Mouse (Mus musculus) midbrain, embryonic 13.5 days (tissue): ENCODE results near the gene Mog. TPM values are rescaled to one million over a fixed set of nuclear protein-coding genes. Genes with fewer than 3 reads are reported as not detected.
"Not testable (repeated sequence)": the region's sequence is repeated elsewhere in the genome, so short reads cannot be mapped to it uniquely, and the experiment has no call there.

ENCODE experiments used
- ATAC-seq: fragments of 200-750 bp; cut with Nextera tagmentation; 2 replicates; pipeline ENCODE4 v1.8.0; 2017; ENCODE audit warnings: mild to moderate bottlenecking, moderate TSS enrichment, moderate library complexity
- H3K27ac ChIP-seq: fragments of 300-500 bp; sonication (generic); 2 replicates; pipeline ENCODE4 v1.5.1; 2015; ENCODE audit warnings: inconsistent platforms, mild to moderate bottlenecking, moderate library complexity
- H3K27me3 ChIP-seq: fragments of 300-500 bp; sonication (generic); 2 replicates; pipeline ENCODE4 v1.6.1; 2015; ENCODE audit warnings: mild to moderate bottlenecking, inconsistent platforms
- H3K36me3 ChIP-seq: fragments of 300-500 bp; sonication (generic); 2 replicates; pipeline ENCODE4 v1.6.1; 2015; ENCODE audit warnings: mild to moderate bottlenecking, inconsistent platforms
- H3K4me1 ChIP-seq: fragments of 300-500 bp; sonication (generic); replicated peaks from 2 replicates; pipeline ENCODE4 v1.6.1; 2015; ENCODE audit warnings: inconsistent platforms
- H3K4me2 ChIP-seq: fragments of 300-500 bp; sonication (generic); replicated peaks from 2 replicates; pipeline ENCODE4 v1.6.1; 2015; ENCODE audit warnings: moderate library complexity, mild to moderate bottlenecking, inconsistent platforms
- H3K4me3 ChIP-seq: fragments of 300-500 bp; sonication (generic); replicated peaks from 2 replicates; pipeline ENCODE4 v1.5.1; 2015; ENCODE audit warnings: mild to moderate bottlenecking, inconsistent platforms
- H3K9ac ChIP-seq: fragments of 300-500 bp; sonication (generic); replicated peaks from 2 replicates; pipeline ENCODE4 v1.6.1; 2015; ENCODE audit warnings: mild to moderate bottlenecking, inconsistent platforms
- H3K9me3 ChIP-seq: fragments of 300-500 bp; sonication (generic); 2 replicates; pipeline ENCODE4 v1.6.1; 2016; ENCODE audit warnings: mild to moderate bottlenecking, inconsistent platforms
- WGBS: fragments of 180-500 bp; shearing (Covaris S2); methylation state at CpG from one replicate; pipeline ENCODE4 v1.1.7; 2015; 5-methylcytosine and 5-hydroxymethylcytosine counted together
- polyA plus RNA-seq: library from polyadenylated mRNA; unstranded; fragments of >200 nt; fragmentation: Nextera tagmentation; extraction: Ambion mirVana; gene quantifications from 2 replicates; pipeline ENCODE4 v1.2.1, GENCODE M21; 2015

The Mog gene
- polyA plus RNA-seq, 1 experiment from 2014 or later: 1.6 TPM

DNA sequence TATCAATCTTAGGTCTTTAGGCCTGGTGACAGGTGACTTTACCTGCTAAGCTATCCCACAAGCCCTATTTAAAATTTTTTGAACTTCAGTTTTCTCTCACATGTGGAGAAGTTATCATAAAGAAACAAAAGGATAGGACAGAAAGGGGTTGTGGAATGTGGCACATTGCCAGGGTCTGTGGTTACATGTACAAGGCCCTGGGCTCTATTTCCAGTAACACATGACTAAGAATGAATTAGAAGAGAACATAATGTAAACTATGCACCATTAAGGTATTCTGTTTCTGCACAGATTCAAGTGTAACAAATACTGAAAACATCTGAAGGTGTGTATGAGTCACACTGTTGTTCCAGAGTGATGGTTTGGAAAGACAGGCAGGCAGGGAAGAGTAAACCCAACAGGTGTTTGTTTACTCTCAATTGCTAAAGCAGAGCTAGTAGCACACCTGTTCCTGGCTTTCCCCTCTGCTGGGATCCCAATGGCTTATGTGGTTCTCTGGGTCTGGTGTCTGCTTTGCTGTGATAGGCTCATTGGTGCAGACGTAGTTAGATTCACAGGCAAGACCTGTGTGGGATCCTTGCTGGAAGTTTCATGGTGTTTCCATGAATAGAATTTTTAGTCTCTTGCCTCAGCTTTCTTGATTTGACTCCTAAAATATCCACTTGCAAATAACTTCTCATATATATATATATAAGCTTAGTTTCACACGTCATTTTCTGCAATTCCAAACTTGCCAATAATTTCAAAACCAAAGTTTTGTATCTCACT, 16.1 kb upstream of the Mog start:
- H3K27me3 ChIP-seq: no peaks in the 10 kb centered on the region
- no peaks in the 10 kb centered on the region for H3K9me3 ChIP-seq
- H3K4me3 ChIP-seq: no peak overlapping the region
- 82% methylated on average over 2 of the region's 2 CpGs for WGBS
- no peaks in the 10 kb centered on the region for H3K4me1 ChIP-seq
- no peak overlapping the region for H3K27ac ChIP-seq
- H3K4me2 ChIP-seq: no peak overlapping the region
- no peak for ATAC-seq
- H3K36me3 ChIP-seq: no peaks in the 10 kb centered on the region
- no peak overlapping the region for H3K9ac ChIP-seq

DNA sequence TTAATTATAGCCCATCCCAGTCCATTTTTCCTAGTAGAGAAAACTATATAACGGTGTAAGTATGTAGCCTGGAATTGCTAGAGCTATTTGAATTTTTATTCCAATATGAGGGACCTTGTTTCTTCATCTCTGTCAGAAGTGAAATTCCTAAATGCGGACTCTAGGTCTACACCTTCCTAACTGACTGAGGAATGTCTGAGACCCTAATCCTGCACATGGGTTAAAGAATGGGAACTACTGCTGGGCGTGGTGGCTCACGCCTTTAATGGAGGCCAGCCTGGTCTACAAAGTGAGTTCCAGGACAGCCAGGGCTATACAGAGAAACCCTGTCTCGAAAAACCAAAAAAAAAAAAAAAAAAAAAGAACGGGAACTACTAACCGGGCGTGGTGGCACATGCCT, 6.0 kb upstream of the Mog start:
- 64% methylated on average over 8 of the region's 8 CpGs for WGBS
- peak; percentile 34 for ATAC-seq
- H3K4me3 ChIP-seq: peak overlapping the region; percentile 38

DNA sequence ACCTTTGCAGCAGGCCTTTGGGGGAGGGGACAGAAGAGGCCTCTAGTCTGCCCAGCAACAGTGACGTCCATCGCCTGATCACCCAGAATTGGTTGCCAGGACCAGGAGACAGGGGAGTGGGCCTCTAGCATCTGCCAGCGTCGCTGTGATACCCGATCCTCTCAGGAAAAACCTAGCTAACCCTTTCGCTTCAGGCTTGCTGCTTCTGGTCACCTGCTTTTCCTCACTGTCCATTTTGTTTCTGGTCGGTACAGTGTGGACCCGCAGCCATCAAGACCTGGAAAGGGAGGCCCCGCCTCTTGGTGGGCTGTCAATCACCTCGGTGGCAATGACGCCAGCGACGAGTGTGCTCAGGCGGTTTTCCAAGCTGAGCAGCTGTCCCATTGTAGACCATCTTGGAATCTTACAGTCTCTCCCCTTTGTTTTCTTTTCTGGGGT, 5.5 kb upstream of the Mog start:
- no peaks in the 10 kb centered on the region for H3K36me3 ChIP-seq
- H3K27ac ChIP-seq: peak overlapping the region; percentile 98
- peaks cover 4% of the 10 kb centered on the region for H3K4me1 ChIP-seq
- H3K9ac ChIP-seq: peak overlapping the region; percentile 64
- H3K4me2 ChIP-seq: peak overlapping the region; percentile 56
- no peaks in the 10 kb centered on the region for H3K9me3 ChIP-seq
- ATAC-seq: peak; percentile 99
- H3K27me3 ChIP-seq: no peaks in the 10 kb centered on the region
- WGBS: 0% methylated on average over 14 of the region's 14 CpGs
- peak overlapping the region; percentile 38 for H3K4me3 ChIP-seq

More for the DNA sequence above, 6.0 kb upstream of the Mog start:
- Histone ChIP-seq H3K36me3 (no peaks in the 10 kb centered on the region), H3K27me3 (no peaks in the 10 kb centered on the region), H3K27ac (peak overlapping the region; percentile 98), H3K4me2 (peak overlapping the region; percentile 56), H3K4me1 (peaks cover 4% of the 10 kb centered on the region), H3K9me3 (no peaks in the 10 kb centered on the region), H3K9ac (peak overlapping the region; percentile 64)

DNA sequence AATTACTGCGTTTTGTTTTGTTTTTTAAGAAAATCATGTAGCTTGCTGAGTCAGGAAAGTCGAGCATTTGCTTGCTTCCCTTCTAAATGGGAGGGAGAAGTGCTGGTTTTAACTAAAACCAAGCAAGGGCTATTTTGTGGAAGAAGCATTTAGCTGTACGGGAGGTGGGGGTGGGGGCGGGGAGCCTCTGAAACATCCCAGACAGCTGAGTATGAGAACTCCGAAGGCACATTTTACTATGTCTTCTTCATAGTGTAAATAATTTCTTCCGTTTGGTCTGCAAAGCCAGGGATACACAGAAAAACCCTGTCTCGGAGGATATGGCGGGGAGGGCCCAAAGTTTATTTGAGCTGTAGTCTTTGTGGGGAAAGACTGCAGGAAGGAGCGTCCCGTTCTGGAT, 5.0 kb upstream of the Mog start:
- ATAC-seq: no peak

DNA sequence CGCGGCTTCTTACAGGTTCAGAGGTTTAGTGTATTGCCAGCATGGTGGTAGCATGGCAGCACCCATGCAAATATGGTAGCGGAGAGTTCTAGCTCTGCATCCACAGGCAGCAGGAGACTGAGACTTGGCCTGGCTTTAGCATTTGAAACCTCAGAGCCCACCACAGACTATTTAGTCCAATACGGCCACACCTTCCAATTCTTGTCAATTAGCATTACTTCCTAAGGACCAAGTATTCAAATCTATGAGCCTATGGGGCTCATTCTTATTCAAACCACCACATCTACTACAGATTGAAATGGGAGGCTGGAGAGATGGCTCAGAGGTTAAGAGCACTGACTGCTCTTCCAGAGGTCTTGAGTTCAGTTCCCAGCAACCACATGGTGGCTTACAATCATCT, 4.3 kb upstream of the Mog start:
- Histone ChIP-seq H3K9me3 (no peaks in the 10 kb centered on the region), H3K27ac (peak overlapping the region; percentile 98), H3K4me1 (peaks cover 4% of the 10 kb centered on the region), H3K4me2 (no peak overlapping the region), H3K27me3 (no peaks in the 10 kb centered on the region), H3K36me3 (no peaks in the 10 kb centered on the region), H3K4me3 (no peak overlapping the region), H3K9ac (no peak overlapping the region)
- no peak for ATAC-seq
- WGBS: 92% methylated on average over 4 of the region's 4 CpGs

More for the DNA sequence above, 5.0 kb upstream of the Mog start:
- WGBS: 3% methylated on average over 10 of the region's 10 CpGs
- Histone ChIP-seq H3K9me3 (no peaks in the 10 kb centered on the region), H3K4me2 (peak overlapping the region; percentile 56), H3K4me3 (peak overlapping the region; percentile 38), H3K4me1 (peaks cover 4% of the 10 kb centered on the region), H3K36me3 (no peaks in the 10 kb centered on the region), H3K27ac (peak overlapping the region; percentile 98), H3K27me3 (no peaks in the 10 kb centered on the region), H3K9ac (peak overlapping the region; percentile 64)

DNA sequence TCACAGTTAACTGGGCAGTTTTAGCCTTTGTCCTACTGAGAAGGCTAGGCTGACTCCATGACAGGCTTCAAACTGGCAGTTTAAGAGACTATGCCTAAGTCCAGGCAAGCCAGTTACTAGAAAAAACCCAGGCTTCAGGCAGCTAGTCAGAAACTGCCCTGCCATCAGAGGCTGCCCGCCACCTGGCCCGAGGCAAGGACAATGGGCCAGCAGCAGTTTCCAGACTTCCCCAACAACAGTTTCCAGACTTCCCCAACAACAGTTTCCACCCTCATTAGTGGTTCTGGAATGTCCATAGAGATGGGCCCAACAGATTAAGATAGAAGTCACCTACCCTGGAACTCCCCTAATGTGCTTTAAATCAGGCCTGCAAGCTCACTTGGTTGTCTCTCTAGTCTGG, 3.2 kb upstream of the Mog start:
- WGBS: 56% methylated on average over 2 of the region's 2 CpGs
- Histone ChIP-seq H3K4me3 (no peak overlapping the region), H3K4me1 (peaks cover 4% of the 10 kb centered on the region), H3K9me3 (no peaks in the 10 kb centered on the region), H3K9ac (no peak overlapping the region), H3K4me2 (no peak overlapping the region), H3K36me3 (no peaks in the 10 kb centered on the region), H3K27ac (no peak overlapping the region), H3K27me3 (no peaks in the 10 kb centered on the region)
- no peak for ATAC-seq

DNA sequence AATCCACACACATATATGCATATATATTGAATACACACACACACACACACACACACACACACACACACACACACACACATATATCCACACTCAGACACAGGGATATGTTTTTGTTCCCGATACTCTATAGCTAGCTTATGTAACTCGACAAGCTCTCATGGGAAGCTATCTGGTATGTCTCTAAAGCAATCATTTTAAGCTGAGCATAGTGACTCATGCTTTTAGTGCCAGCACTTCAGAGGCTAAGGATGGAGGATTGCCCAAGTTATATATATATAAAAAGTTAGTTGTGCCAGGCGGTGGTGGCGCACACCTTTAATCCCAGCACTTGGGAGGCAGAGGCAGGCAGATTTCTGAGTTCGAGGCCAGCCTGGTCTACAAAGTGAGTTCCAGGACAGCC, 4.0 kb downstream of the Mog start:
- 95% methylated on average over 5 of the region's 5 CpGs for WGBS
- H3K4me1 ChIP-seq, H3K4me3 ChIP-seq, H3K36me3 ChIP-seq, H3K9me3 ChIP-seq, ATAC-seq, H3K27ac ChIP-seq, H3K27me3 ChIP-seq, H3K4me2 ChIP-seq, H3K9ac ChIP-seq: not testable (repeated sequence)

DNA sequence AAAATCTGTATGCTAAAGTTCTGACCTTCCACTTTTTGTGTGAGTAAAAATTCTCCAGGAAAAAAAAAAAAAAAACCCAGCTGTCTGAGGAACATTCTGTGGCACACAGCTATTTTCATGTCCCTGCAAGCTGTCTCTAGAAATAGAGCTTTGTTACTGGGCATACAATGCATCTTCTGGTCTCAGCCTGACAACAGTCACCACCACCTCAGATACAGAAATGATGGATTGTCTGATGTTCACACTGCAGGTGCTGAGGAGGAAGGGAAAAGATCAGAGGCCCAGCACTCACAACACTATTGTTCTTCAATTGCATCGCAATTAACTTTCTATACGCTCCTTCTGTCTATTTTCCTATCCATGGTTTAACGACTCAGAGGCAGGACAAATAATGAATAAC, 4.9 kb downstream of the Mog start:
- Histone ChIP-seq H3K36me3 (no peaks in the 10 kb centered on the region; the same call in 1 of the 2 replicates), H3K27me3 (no peaks in the 10 kb centered on the region), H3K4me2 (no peak overlapping the region), H3K4me3 (no peak overlapping the region), H3K27ac (no peak overlapping the region), H3K9ac (no peak overlapping the region), H3K9me3 (no peaks in the 10 kb centered on the region), H3K4me1 (no peaks in the 10 kb centered on the region)
- no peak for ATAC-seq
- WGBS: 76% methylated on average over 3 of the region's 3 CpGs

DNA sequence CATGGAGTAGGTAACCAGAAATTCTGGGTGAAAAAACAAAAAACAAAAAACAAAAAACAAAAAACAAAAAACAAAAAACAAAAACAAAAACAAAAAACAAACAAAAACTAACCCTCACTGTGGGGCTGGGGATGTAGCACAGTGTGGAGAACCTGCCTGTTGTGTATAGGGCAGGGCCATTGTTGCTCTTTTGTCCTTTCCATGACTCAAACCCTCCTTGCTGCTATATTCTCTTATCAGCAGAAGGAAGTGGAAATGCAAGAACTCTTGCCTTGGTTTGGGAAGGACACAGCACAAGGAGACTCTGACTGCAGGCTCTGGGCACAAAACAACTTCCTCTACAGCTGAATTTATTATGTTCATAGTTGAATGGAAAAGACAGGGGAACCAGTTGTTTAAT, 6.9 kb downstream of the Mog start:
- Histone ChIP-seq H3K27me3 (no peaks in the 10 kb centered on the region), H3K27ac (no peak overlapping the region), H3K36me3 (peaks cover 10% of the 10 kb centered on the region), H3K9me3 (no peaks in the 10 kb centered on the region), H3K9ac (no peak overlapping the region), H3K4me1 (peaks cover 8% of the 10 kb centered on the region; the same call in 1 of the 2 replicates), H3K4me2 (no peak overlapping the region), H3K4me3 (no peak overlapping the region)
- no peak for ATAC-seq

DNA sequence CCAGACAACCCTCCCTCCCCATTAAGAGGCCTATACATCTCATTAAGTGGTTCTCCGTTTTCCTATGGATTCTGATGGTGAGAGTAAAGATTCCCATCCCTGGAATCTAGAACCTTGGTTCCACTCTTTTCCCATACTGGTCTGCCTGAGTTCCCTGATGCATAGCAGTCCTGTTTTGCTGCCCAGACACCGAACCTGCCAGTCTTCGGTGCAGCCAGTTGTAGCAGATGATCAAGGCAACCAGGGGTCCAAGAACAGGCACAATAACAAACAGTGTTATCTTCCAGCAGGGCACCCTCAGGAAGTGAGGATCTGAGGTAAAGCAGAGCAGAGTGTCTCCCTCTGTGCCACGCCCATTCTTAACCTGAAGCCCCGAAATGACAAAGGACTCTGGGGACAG, 11.1 kb downstream of the Mog start:
- ATAC-seq: no peak
- peaks cover 52% of the 10 kb centered on the region for H3K36me3 ChIP-seq

DNA sequence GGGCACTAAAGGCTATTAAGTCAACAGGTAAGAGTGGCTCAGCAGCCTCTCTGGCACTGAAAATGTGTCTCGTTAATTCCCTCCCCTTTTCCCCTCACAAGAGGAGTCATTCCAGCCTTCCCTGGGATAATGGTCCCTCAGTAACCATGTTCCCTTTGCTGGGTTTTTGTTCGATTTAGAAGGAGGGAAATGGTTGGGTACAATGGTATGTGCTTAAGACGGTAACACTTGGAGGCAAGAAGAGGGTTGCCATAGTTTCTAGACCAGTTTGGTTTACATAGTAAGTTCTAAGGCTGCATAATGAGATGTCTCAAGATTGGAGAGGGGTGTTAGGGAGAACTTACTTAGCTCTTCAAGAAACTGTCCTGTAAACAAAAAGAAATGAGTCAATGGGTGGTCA, 11.5 kb downstream of the Mog start:
- Histone ChIP-seq H3K27me3 (no peaks in the 10 kb centered on the region), H3K27ac (no peak overlapping the region), H3K9me3 (no peaks in the 10 kb centered on the region), H3K36me3 (peaks cover 56% of the 10 kb centered on the region), H3K9ac (no peak overlapping the region), H3K4me1 (peaks cover 13% of the 10 kb centered on the region; the same call in 1 of the 2 replicates), H3K4me3 (no peak overlapping the region), H3K4me2 (no peak overlapping the region)
- no peak for ATAC-seq
- 82% methylated on average over 3 of the region's 3 CpGs for WGBS

More for the DNA sequence above, 11.1 kb downstream of the Mog start:
- Histone ChIP-seq H3K4me2 (no peak overlapping the region), H3K4me1 (peaks cover 13% of the 10 kb centered on the region; the same call in 1 of the 2 replicates), H3K9ac (no peak overlapping the region), H3K9me3 (no peaks in the 10 kb centered on the region), H3K4me3 (no peak overlapping the region), H3K27ac (no peak overlapping the region), H3K27me3 (no peaks in the 10 kb centered on the region)
- WGBS: 79% methylated on average over 5 of the region's 5 CpGs

DNA sequence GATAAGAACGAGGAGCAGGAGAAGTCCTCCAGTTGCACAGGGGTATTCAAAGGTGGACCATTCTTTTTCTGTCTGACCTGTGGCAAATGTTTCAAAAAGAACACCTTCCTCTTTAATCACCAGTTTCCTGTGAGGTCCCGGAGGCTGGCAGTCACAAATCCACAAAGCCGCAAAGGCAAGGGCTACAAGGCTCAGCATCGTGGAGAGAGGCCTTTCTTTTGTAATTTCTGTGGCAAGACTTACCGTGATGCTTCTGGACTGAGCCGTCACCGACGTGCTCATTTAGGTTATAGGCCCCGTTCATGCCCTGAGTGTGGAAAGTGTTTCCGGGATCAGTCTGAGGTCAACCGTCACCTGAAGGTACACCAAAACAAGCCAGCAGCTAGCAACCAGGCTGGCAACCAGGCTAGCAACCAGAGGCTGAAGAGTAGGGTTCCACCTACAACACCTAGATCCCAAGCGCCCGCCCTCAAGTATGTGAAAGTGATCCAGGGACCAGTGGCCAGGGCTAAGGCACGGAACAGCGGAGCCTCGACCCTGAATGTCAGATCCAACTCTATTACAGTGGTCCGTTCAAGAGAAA, 13.6 kb downstream of the Mog start:
- ATAC-seq: no peak
- Histone ChIP-seq H3K27ac (no peak overlapping the region), H3K27me3 (no peaks in the 10 kb centered on the region), H3K9ac (no peak overlapping the region), H3K4me1 (peaks cover 21% of the 10 kb centered on the region), H3K36me3 (peaks cover 75% of the 10 kb centered on the region), H3K9me3 (no peaks in the 10 kb centered on the region), H3K4me3 (no peak overlapping the region), H3K4me2 (no peak overlapping the region)
- WGBS: 97% methylated on average over 17 of the region's 17 CpGs
